Mouse (Mus musculus): ENCODE data around the gene Sox5. TPM values are rescaled to one million over a fixed set of nuclear protein-coding genes. Genes with fewer than 3 reads are reported as not detected.

Sox5 gene
- total RNA-seq, 2 experiments from 2014 or later: 3.4 to 5.5 TPM

- intact Hi-C loops (cut with DNase I): no loop called here
- DNase-seq: no peak
Observed at GRCm38 (mm10) chr6:143841954-143842353, 939.8 kb downstream of the Sox5 start.

DNA sequence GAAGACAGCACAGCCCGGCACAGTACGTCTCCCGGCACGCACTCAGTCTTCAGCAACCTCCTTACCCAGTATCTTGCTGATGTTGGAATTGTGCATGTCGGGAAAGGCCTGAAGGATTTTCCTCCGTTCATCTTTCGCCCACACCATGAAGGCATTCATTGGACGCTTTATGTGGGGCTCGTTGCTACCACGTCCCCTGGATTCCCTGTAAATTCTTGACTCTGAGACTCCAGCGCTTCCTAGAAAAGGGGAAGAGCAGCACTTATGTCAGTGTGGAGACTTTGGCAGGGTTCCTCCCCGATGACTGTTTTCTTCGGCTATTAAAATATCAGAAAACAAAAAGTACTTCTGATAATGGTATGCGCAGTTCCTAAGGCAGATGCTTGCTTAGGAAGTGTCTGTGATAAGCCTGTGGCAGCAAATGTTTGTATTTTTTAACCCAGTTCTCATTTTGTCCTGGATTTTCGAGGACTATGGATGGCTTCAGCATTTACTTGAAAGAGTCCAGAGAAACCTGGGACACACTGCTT is 940.6 kb downstream of the Sox5 start:
- intact Hi-C loops (cut with DNase I): no loop called here
- DNase-seq: peak in 1 of 2 experiments; percentile 7

DNA sequence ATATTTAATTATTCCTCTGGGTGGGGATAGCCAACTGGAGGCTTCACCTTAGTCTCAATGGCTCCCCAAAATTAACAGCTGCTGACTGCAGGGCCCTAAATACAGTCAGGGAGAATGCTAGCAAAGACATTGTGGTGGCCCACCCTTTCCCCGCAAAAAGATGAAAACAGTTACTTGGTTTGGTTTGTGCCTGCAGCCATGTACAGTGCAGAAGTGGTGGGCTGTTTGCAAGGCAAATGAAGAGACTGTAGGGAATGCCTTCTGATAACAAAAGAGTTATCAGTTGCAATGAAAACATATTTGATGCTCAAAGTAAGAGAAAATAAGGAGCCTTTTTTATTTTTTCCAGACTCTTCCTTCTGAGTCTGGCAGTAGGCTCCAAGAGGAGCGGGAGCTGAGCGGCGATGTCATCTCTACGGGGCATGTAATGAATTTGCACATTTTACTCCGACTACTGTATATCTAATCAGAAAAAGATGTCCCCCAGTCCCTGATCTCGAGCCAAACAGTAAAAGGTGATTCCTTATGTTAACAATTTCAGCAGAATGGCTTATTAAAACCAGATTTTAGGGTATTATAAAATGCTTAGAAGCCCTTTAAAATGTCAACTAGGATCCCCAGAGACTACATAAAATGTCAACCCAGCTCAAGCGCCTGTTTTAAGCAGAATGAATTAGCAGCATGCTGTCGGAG is 943.2 kb downstream of the Sox5 start:
- no peak for DNase-seq
- intact Hi-C loops (cut with DNase I): no loop called here

- no peak for DNase-seq
- intact Hi-C loops (cut with DNase I): no loop called here
Observed at GRCm38 (mm10) chr6:143835331-143835730, 946.4 kb downstream of the Sox5 start.

DNA sequence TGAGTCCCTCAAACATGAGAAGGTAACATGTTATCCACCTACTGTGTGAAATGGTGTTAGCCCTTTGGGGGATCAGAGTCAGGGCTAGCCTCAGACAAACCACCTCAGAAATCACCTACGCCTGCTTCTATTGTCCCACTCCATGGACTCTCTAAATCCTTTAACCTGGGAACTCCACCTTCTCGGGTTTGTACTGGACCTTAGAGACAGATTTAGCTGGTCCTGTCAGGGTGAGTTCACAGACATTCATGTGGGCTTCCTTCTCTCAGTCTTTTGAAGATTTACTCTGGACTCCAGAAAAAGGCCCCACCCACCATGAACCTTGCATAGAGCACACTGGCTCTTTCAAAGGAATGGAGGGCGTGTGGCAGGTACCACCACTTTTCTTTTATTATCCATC is 947.8 kb downstream of the Sox5 start:
- intact Hi-C loops (cut with DNase I): no loop called here

DNA sequence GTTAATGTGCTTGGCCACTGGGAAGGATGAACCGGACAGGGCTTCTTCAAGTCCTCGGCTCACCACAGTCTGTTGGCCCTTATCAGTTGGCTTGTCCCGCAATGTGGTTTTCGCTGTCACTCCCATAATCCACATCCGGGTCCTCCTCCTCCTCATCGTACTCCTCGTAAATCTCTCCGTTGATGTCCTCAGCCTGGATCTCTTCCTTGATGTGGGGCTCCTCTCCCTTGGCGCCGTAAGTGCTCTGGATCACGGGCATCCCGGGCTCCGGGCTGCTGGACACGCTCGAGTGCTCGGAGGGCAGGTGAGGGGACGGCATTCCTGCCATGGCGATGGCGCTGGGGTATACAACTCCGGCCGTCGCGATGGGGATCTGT is 948.6 kb downstream of the Sox5 start:
- intact Hi-C loops (cut with DNase I): no loop called here
- DNase-seq: no peak

More for the DNA sequence above, 947.8 kb downstream of the Sox5 start:
- DNase-seq: no peak

DNA sequence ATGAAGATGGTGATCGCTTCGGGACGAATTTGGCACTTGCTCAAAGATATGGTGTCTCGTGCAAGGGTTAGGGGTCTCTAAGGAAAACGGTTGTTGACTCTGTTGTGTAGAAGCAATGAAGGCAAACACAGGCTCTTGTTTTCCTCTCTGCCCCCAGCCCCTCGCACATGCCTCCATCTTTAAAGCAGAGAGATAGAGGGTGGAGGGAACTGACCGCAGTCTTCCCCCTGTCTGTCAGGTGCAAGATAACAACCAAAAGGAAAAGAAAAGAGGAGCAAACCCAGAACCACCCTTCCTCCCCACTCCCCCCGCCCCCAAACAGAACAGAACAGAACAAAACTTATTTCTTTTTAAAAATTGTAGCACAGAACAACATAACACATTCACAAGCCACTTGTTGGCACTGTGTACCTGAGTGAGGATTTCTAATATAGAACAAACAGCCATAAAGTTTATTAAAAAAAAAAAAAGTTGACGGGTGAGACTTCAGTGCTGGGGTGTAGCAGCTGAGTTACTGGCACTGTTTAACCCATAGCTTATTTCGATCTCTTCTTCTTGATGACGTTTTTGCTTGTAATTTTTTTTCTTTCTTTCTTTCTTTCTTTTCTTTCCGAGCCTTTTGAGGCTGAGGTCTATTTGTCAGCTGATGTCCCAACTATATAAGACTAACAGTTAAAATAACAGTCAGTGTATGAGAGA is 949.1 kb downstream of the Sox5 start:
- intact Hi-C loops (cut with DNase I): no loop called here
- DNase-seq: no peak

GRCm38 (mm10) chr6:143831246-143831645 is 950.5 kb downstream of the Sox5 start:
- intact Hi-C loops (cut with DNase I): no loop called here
- DNase-seq: no peak

DNA sequence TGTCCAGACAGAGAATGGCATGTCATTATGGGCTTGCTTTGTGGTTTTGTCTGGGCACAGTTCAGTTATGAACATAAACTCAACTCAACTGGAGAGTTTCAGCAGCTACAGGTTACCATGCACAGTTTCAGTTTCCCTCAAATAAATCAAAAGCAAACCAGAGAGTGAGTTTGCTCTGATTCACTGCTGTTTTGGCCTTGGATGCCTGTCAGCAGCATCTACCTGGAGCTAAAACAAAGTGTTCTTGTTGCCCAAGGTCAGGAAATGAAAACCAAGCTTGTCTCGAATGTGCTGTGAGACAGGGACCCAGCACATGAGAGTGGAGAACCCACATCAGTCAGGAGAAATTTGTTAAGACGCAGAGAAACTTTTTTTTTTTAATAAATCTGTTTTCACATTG is 951.6 kb downstream of the Sox5 start:
- no peak for DNase-seq
- intact Hi-C loops (cut with DNase I): no loop called here

- DNase-seq: no peak
- intact Hi-C loops (cut with DNase I): no loop called here
Observed at GRCm38 (mm10) chr6:143826786-143827185, 955.0 kb downstream of the Sox5 start.

GRCm38 (mm10) chr6:143825966-143826365 is 955.8 kb downstream of the Sox5 start:
- intact Hi-C loops (cut with DNase I): no loop called here
- DNase-seq: no peak

DNA sequence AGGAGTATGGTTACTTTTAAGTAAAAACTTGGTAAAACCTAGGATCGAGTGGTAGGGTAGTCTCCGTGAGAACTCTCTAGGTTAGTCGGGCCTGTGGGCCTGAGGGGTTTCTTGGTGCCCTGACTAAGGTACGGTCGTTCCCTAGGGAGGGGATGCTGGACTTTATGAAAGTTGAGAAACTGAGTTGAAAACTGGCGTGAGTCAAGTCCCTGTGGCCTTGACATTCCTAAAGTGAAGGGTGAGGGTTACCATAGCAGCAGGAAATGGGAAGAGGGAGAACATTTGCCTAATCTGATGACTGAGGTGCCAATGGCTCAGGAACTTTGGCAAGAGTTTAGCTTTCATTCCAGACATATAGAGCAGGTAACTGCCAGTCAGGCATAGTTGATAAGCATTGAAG is 956.7 kb downstream of the Sox5 start:
- no peak for DNase-seq
- intact Hi-C loops (cut with DNase I): no loop called here

DNA sequence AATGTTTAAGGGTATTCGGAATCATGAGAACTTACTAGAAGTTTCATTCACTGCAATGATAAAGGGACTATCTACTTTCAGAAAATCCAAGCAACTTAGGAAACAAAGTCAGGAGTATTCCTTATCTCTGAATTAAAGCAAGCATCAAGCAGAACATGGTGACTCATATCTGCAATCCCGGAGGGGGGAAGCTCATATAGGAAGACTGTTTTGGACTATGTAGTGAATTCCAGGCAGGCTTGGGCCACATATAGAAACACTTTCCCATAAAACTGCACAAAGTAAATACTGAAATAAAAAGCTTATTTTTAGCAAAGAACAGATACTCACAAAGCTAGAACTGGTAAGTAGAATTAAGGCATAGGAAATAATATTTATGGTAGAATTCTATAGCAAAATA is 993.3 kb downstream of the Sox5 start:
- no peak for DNase-seq
- intact Hi-C loops (cut with DNase I): no loop called here

GRCm38 (mm10) chr6:143787360-143787759 is 994.4 kb downstream of the Sox5 start:
- intact Hi-C loops (cut with DNase I): no loop called here
- DNase-seq: no peak

- DNase-seq: no peak
- intact Hi-C loops (cut with DNase I): no loop called here
Observed at GRCm38 (mm10) chr6:143785685-143786084, 996.1 kb downstream of the Sox5 start.

Measured in heart, postnatal 10 days (tissue).